Mouse (Mus musculus): ENCODE results near the gene Lingo1.

Gene Lingo1

DNA sequence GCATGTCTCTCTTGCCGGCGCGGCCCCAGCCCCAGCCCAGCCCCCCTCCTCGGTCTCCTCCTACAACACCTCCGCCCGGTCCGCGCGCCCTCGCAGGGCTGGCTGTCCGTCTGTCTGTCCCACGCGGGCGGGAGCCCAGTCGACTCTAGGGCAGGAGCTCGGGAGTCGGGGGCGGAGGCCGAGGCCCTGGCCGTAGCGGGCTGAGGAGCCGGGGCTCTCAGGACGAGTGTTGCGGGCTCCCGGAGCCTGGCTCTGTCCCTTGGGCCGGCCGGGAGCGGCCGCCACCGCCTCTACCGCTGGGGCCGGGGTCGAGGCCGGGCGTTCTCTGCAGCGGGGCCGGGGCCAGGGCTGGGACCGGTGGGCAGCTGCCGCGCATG, 161.2 kb downstream of the Lingo1 start:
- DNase-seq (ENCODE audit: low read depth, low spot score) = no peak

DNA sequence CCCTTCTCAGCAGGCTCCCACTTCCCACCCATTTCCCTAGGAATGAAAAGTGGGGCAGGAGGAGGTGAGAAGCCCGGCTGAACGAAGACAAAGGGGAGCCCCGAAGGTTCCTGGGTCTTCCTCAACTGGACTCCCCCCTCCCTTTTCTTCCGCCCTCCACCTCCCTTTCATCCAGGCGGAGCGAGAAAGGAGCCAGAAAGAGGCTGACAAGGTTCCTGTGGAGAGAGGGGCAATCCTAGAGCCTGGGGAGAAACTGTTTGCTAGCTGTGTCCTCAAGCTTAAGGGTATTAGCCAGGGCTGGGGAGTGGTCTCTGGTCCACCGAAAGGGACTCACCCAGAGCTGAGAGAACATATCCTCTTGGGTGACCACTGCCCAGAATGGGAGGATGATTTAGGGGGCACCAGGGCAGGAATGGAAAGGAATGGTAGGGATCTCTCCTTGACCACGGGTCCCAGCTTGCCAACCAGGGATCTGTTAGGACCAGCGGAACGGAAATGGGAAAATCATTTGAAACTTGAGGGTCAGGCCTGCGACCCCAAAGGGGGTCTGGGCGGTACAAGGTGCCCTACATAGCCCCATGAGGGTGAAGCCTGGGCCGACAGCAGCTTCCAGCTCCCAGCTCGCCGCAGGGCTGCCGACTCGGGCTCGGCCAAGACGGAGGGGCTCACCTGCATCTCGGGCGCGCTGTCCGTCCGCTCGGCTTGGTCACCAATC, 161.7 kb downstream of the Lingo1 start:
- no peak for DNase-seq (ENCODE audit: low read depth, low spot score)

DNA sequence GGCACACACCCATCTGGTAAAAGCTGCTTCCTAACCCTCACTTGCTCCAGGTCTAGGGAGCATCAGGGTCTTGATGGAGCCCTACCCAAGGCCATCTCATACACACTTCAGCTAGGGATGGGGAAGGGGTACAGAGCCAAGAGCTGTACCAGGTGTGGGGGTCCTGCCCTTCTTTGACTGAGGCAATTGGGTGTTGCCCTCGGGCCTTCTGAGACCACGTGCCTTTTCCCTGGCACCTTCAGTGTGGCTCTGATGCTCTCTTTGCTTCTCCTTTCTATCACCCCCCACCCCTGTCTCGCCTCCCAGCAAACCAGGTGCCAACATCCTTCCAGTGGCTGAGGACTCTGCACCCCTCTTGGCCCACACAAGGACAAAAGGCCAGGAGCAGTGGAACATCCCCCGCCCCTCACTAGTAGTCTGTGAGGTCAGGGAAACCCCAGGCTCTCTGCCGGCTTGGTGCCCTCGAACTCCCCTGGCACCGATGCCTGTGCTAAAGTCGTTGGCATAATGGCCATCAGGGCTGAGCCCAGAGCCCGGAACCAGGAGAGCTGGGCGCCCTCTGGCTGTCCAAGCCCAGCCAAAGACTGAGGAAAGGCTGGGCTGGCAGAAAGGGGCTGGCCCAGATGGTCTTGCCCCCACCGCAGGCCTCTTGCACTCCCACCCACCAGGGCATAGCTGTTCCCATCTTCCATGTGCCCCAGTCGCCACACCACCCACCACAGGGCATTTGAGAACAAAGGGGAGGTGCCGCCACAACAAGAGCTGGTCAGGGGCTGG, 162.6 kb downstream of the Lingo1 start:
- no peak for DNase-seq (ENCODE audit: low read depth, low spot score)

DNA sequence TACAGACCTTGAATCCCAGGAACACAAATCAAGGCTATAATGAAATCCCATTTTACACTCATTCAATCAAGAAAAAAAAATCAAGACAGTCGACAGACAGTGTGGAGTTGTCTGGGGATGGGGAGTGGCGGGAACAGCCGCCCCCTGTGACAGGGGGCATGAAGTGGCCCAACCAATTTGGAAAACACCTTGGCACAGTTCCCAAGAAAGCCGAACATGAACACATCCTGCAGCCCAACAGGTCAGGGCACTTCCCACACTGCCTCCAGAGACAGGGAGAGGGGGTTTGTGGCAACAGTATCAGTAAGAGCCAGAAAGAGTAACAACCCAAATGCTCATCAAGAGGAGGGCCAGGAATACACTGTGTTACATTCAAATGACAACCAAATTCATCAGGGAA, 165.3 kb downstream of the Lingo1 start:
- no peak for DNase-seq (ENCODE audit: low read depth, low spot score)

DNA sequence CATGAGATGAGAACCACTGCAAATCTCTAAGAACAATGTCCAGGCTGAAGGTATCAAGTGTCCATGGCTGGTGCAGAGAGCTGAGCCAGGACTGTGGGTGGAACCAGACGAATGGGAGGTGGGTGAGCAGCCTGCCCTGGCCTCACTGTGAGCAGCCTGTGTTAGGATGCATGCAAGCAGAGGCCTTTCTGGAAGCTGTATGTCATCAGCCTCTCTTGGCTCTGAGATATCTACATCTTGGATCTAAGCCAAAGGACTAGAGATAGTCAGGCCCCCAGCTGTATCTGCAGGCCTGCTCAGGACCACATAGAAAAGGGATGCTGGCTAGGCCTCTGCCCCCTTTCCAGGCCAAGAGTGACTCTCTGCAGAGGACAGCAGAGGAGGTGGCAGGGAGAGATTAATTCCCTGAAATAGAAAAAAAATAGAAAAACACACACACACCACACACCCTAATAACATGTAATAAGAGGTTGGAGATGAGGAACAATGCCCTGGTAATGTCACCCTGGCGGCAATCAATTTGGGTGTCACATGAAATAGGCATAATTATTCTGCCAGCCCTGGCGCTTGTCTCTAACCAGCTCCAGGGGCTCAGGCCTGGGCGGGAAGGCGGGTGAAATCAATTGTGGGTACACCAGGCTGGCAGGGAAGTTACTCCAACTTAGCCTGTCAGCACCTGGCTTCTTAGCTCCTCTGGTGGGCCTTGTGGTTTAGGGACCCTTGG, 166.4 kb downstream of the Lingo1 start:
- DNase-seq (ENCODE audit: low read depth, low spot score) = no peak

DNA sequence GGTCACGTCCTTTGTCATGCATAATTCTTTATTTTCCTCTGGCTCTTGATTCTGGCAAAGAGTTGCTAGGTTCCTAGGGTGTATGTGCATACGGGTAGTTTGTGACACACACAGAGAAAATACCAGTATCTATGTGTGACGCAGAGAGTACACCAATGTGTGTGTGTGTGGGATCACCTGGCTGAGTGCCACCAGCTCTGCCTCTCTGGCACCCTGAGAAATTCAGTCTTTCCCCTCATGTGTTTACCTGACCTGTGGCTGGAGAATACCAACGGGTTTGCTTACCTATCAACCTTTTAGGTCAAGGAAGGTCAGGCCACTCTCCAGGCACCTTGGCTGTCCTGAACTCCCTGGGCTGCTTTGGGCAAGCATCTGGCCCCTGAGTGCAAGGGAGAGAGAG, 169.0 kb downstream of the Lingo1 start:
- DNase-seq (ENCODE audit: low read depth, low spot score) = no peak

DNA sequence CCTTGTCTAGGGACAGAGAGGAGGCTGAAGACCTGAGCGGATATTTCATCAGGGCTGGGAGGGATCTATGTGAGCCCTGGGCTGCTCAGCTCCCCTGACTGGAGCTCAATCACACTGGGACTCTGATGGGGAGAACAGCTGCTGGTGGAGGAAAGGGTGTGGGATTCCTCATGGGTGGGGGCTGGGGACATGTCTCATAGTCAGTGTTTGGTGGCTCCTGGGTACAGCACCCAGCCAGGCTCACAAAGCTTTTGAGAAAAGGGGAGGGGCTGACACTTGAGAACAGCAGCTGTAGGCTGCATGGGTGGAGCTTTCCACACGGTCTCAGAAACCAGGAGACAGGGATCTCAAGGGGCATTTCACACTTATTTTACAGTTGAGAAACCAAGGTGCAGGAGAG, 171.3 kb downstream of the Lingo1 start:
- no peak for DNase-seq (ENCODE audit: low read depth, low spot score)

DNA sequence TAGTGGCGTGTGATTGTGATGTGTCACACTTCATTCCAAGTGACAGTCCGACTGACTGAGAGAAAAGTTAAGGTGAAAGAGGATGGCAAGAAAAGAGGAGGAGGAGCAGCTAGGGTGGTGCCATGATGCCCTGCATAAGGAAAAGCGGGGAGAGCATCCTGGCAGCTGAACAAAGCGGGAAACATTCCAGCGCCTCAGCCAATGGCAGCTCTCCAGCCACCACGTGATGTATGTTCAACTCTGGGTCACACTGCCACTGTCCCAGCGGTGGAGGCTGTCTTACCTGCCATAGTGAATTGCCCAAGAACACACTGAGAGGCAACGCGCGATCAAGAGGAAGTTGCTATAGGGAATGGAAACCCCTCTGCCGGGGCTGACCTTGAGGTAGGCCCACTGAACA, 172.9 kb downstream of the Lingo1 start:
- DNase-seq (ENCODE audit: low read depth, low spot score) = no peak

DNA sequence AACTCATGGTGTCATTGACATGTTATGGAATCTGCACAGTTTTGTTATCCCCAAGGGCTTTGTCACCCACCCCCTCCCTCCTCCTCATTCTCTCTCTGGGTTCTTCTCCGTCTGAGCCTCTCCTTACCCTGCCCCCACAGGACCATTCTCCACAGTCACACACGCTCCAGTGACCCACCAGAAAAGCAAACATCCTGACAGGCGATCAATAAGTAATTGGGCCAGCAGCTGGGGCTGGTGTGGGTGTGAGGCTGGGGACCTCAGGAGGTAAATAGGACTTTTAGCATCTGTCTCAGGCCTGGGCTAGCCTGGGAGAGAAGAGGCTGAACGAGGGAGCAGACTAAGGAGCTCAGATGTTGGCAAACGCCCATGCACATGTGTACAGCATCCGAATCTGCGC, 173.5 kb downstream of the Lingo1 start:
- no peak for DNase-seq (ENCODE audit: low read depth, low spot score)

DNA sequence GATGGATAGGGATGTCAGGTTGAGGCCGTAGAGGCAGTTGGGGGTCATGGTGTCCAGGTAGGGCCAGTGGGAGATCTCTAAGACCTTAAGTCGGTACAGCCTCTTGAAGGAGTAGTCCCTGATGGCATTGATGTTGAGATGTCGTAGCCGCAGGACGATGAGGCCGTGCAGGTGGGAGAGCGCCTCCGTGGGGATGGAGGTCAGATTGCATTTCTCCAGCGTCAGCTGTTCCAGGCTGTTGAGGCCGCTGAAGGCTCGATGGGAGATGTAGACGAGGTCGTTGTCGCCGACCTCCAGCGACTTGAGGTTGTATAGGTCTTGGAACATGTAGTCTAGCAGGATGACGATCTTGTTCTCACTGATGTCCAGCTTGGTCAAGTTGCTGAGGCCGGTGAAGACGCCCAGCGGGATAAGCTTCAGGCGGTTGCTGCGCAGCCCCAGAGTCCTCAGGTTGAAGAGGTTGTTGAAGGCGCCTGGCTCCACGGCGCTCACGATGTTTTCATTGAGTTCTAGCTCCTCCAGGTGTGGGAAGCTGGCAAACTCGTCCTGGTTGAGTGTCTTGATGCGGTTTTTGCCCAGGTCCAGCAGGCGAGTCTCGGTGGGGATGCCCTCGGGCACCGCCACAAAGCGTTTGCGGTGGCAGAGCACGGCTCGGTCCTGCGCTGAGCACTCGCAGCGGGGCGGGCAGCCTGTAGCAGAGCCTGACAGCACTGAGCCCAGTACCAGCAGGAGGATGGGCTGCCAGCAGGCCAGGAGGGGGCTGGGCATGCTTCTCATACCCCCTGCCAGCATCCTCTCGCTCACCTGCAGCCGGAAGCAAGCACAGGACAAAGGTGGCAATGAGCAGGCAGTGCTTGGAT, 175.5 kb downstream of the Lingo1 start:
- DNase-seq (ENCODE audit: low read depth, low spot score) = no peak

DNA sequence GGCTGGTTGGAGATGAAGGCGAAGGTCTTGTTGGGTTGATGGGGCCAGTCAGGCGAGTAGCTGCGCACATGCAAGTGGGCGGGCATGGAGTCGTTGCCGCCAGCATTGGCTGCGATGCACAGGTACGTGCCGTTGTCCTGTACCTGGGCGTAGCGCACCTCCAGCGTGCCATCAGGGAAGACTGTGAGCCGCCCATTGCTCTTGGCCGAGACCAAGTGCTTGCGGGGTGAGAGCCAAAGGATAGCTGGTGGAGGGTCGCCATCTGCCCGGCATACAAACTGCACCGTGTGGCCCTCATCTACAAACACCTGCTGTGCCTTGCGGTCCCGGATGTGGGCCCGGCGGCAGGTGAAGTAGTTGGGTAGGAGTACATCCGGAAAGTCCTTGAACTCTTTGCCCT, 176.6 kb downstream of the Lingo1 start:
- no peak for DNase-seq (ENCODE audit: low read depth, low spot score)

DNA sequence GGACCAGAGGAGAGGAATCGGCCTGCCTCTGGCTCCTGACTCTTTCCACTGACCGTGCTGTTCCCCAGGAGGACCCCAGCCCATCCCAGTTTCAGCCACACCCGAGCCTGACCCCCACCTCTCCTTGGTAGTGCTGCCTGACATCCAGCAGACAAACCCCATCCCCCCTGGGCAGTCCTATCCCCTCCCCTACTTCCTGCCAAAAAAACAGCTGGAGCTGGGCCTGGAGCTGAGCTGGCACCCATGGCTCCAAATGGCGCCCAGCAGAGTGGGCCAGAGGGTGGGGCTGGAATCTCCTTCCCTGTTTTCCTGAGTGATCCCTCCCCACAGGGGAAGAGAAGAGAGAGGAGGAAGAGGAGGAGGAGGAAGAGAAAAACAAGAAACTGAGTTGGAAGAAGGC, 177.6 kb downstream of the Lingo1 start:
- no peak for DNase-seq (ENCODE audit: low read depth, low spot score)

DNA sequence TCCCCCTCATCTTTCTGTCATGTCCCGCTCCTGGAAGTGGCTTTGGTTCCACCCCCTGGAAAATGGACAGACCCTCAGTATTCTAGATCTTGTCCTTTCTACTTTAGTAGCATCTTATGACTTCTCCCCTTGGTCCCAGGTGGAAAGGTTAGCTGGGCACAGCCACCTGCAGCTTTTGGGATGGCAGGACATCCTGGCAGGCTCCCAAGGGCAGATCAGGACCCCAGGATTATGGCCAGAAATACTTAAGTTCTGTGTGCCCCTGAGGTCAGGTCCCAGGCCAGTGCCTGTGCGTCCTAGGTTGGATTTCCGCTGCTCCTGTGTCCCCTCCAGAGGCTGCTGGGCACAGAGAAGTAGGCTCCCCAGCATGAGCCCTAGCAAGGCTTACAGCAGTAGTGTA, 180.2 kb downstream of the Lingo1 start:
- DNase-seq (ENCODE audit: low read depth, low spot score) = no peak

DNA sequence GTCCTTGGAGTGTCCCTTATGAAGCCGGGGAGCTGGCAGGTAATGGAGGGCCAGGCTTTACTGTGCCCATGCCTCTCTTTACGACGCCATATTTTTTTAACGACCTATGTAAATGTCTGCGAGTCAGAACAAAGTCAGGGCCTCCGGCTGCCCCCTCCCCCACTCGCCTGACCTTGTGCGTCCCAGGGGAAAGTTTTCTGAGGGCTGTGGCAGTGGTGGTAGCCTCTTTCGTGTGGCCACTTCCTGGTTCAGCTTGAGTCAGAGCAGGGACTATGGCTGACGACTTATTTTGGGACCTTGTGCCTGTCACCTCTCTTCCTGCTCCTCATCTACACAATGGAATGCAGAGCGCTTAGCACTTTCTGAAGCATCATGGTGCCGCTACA, 183.5 kb downstream of the Lingo1 start:
- DNase-seq (ENCODE audit: low read depth, low spot score) = no peak

DNA sequence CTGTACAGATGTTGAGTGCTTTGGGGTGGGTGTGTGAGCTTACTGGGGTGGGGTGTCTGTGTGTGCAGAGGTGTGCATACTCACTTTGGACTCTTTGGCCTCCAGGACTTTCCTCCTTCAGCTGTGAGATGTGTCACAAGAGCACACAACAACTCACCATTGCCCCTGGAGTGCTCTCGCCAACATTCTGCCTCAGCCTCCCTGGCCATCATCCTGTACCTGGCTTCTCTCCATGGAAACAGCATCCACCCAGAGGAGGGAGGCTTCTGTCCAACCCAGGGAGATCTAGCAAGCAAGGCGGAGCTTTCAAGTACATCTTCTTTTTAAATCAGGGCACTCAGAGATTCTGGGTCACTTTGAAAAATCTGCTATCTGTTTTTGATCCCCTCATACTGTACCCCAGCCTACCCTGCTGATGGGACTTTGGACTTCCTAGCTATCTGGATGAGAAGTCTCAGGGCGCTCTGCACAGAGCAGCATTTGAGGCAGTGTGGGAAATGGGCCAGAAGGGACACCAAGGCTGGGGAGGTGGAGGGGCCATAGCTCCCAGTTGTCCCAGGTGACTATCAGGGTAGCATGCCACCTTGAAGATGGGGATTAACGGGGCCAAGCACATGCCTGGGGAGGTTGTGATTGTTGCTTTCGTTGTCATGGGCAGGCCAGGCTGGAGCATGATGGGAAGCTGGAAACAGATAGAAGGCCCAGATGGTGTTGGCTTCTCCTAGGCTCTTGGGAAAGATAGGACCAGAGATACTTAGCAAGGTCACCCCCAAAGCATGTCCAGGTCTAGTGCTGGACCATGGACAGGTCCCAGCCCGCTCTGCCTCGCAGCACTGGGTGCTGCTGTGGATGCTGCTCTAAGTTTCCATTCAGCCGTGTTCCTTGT, 184.1 kb downstream of the Lingo1 start:
- no peak for DNase-seq (ENCODE audit: low read depth, low spot score)

DNA sequence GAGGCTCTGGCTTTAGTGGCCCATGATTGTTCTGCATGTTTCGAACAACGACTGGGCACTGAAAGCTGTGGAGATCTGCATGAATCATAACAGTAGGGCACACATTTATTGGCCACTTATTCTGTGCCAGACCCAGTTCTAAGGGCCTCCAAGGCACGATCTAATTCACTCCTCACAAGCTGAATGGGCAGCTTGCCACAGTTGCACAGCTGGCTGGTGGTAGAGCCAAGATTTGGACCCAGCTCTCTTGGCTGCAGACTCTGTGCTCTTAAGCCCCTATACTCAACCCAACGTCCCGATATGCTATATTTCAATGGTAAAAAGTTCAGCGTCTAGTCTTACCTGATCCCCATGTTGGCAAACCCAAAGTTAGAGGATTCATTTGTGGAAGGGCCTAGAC, 185.3 kb downstream of the Lingo1 start:
- DNase-seq (ENCODE audit: low read depth, low spot score) = no peak

DNA sequence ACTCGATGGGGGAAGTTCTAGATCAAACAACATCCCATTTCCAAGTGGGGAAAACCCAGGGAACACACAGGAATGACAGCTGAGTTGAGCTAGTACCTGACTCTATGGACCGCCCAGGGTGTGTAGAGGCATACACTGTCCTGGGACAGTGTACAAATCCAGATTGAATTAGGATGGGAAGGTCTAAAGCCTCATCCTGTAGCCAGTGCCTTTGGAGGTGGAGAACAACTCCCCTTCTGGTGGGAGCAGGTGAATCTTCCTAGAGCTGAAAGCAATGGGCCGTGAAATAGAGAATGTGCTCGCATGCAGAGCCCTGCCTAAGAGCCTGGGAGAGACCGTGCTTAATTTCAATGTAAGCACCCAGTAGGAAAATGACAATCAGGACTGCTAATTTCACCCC, 185.8 kb downstream of the Lingo1 start:
- DNase-seq (ENCODE audit: low read depth, low spot score) = no peak

DNA sequence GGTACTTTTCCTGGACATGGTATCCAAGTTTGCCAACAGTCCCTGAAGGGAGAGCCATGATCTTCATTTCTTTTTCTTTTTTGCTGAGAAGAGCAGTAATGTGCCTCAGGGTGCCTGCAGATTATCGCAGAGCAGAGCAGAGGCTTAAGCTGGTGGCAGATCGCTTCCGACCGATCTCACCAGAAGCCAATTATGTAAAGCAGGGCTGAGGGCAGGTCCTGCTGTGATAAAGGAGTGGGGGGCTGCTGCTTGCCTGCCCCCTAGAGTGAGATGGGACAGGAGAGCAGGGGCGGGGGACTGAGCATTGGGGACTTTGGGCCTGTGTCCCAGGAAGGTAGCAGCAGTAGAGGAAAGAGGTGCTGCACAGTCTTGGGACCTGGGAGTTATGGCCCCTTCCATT, 186.8 kb downstream of the Lingo1 start:
- DNase-seq (ENCODE audit: low read depth, low spot score) = no peak

DNA sequence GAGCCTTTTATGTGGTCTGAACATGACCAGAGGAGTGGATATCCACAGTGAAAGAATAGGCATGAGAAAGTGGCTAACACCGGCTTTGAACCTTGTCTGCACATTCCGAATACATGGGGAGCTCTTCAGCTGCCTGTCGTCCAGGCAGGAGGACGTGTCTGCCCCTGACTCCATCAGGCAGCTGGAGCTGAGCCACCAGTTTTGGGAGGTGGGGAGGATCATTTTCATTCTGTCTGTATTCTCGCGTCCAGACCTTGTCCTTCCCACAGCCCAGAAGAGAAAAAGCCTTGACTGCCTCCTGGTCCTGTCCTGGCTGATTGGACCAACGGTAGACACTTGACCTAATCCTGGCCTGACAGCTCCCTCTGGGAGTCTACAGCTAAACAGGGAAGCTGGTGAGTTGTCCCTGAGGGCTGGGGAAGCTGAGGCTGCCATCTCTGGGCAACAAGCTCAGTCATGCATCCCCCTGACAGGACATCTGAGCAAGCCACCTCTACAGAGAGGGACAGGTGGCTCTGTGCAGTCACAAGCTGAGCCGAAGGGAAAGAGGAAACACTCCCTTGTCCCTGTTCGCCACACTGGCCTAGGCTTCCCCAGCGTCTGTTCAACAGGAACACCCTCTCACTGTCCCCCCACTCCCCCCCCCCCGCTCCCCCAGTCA, 187.4 kb downstream of the Lingo1 start:
- DNase-seq (ENCODE audit: low read depth, low spot score) = no peak

DNA sequence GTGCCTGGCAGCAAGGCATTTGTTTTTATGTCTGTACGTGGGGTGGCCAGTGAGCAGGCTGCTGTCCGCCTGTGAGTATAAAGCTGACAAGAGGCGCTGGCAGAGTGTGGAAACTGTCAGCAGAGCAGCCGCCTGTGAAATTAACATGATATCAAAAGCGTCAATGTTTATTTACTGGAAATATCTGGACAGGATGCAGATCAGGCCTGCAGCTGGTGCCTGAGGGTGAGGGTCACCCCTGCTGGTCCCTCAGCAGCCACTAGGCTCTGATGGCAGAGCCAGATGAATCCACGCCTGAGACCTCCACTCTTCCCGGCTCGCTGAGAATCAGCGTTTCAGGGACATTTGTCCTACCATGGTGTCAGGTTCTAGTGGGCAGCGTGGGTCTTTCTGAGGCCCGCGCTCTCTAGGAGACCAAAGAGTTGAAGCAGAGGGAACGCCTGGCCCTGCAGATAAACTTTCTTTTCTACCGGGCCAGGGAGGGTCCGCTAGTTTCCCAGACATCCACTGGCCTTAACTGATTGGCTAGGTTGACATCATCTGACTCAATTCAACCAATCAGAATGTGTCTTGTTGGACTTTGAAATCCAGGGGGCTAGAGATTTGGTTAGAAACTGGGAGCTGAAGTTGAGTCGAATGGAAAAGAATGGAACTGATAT, 190.1 kb downstream of the Lingo1 start:
- DNase-seq (ENCODE audit: low read depth, low spot score) = no peak

Data from telencephalon, adult 2 months (tissue).